8 mouse cellular contexts compared by ENCODE assay signal in genomic region chr19:4121097-4121805, GRCm38 (mm10). TPM values are rescaled to one million over a fixed set of nuclear protein-coding genes. Genes with fewer than 3 reads are reported as not detected.
DNase-seq lines count a peak whose midpoint lies in the region; ATAC-seq lines count a peak whose summit lies in the region.

No protein-coding gene starts in this region.

- H3K4me1 ChIP-seq in hindbrain, embryonic 12.5 days, result peaks cover 14% of the 10 kb centered on the region

- WGBS in hindbrain, embryonic 12.5 days, result 4% methylated on average over 38 of the region's 38 CpGs

- ATAC-seq in hindbrain, embryonic 12.5 days (ENCODE audit: low FRiP score), result peak; percentile 79

- peak overlapping the region; percentile 49 for H3K4me2 ChIP-seq in hindbrain, embryonic 12.5 days (replicated peaks)

- H3K9me3 ChIP-seq in hindbrain, embryonic 12.5 days (replicated peaks), result no peaks in the 10 kb centered on the region

- H3K36me3 ChIP-seq in hindbrain, embryonic 12.5 days, result peaks cover 17% of the 10 kb centered on the region; the same call in 1 of the 2 replicates

- peak overlapping the region; percentile 50; the same call in 1 of the 2 replicates for H3K9ac ChIP-seq in hindbrain, embryonic 12.5 days

- peak overlapping the region; percentile 85 for H3K27ac ChIP-seq in hindbrain, embryonic 12.5 days

- no peaks in the 10 kb centered on the region for H3K27me3 ChIP-seq in hindbrain, embryonic 12.5 days

- peak; percentile 99 for DNase-seq in NIH3T3 (ENCODE audit: low read depth)
- peak; percentile 99 for DNase-seq in cerebellum, postnatal 10 days
- DNase-seq in frontal cortex, postnatal 10 days (ENCODE audit: low spot score in 2 of 2), result peak; percentile 96 to 97
- DNase-seq in layer of hippocampus, postnatal 14 days (ENCODE audit: low spot score in 2 of 2), result peak; percentile 99
- DNase-seq in lung, postnatal 14 days, result peak; percentile 99
- peak; percentile 98 for DNase-seq in retina, adult 2 months (ENCODE audit: low read depth, low spot score)
- DNase-seq in thymus, postnatal 36 days, result peak; percentile 98 to 99

- peak overlapping the region; percentile 43 for H3K4me3 ChIP-seq in hindbrain, embryonic 12.5 days

RNA-seq across cellular contexts. Expression of gene Aip, which starts 4.4 kb away (rescaled TPM):
- 68.8 and 71.3 TPM in 2 replicates for polyA plus RNA-seq in hindbrain, embryonic 12.5 days (2016; fragmentation: Nextera tagmentation; extraction: Ambion mirVana)
- total RNA-seq in layer of hippocampus, postnatal 14 days (2021), result 10 to 100 TPM; 73.9 to 83.2 TPM

RNA-seq across cellular contexts. Expression of gene Gpr152, which starts 18.3 kb away (rescaled TPM):
- polyA plus RNA-seq in hindbrain, embryonic 12.5 days (2016; fragmentation: Nextera tagmentation; extraction: Ambion mirVana), result 0.05 TPM in 1 of 2 replicates, not detected in the other
- total RNA-seq in layer of hippocampus, postnatal 14 days (2021), result not detected

RNA-seq across cellular contexts. Expression of gene Pitpnm1, which starts 21.5 kb away (rescaled TPM):
- 19.6 and 24.4 TPM in 2 replicates for polyA plus RNA-seq in hindbrain, embryonic 12.5 days (2016; fragmentation: Nextera tagmentation; extraction: Ambion mirVana)
- 100 to 1,000 TPM; 192 to 214 TPM for total RNA-seq in layer of hippocampus, postnatal 14 days (2021)

RNA-seq across cellular contexts. Expression of gene Cabp4, which starts 22.6 kb away (rescaled TPM):
- polyA plus RNA-seq in hindbrain, embryonic 12.5 days (2016; fragmentation: Nextera tagmentation; extraction: Ambion mirVana), result 0.16 and 0.39 TPM in 2 replicates
- total RNA-seq in layer of hippocampus, postnatal 14 days (2021), result not detected

RNA-seq across cellular contexts. Expression of gene Cdk2ap2, which starts 24.3 kb away (rescaled TPM):
- polyA plus RNA-seq in hindbrain, embryonic 12.5 days (2016; fragmentation: Nextera tagmentation; extraction: Ambion mirVana), result 65.6 and 76.9 TPM in 2 replicates
- 10 to 100 TPM; 25.0 to 34.1 TPM for total RNA-seq in layer of hippocampus, postnatal 14 days (2021)

Comparison
In these comparisons a context has a peak if more than half of its experiments do, and no peak if none do; other contexts are left out.
1. Peak in every context shown above with its lines: DNase-seq, ATAC-seq, H3K4me3 ChIP-seq and H3K27ac ChIP-seq.